In genomic region chr5:136258919-136259318, GRCm38 (mm10) we compare ENCODE assay signal across 8 mouse cellular contexts. TPM values are rescaled to one million over a fixed set of nuclear protein-coding genes. Genes with fewer than 3 reads are reported as not detected.
DNase-seq lines count a peak whose midpoint lies in the region; ATAC-seq lines count a peak whose summit lies in the region.

No protein-coding gene starts in this region.

- H3K9ac ChIP-seq in forebrain, embryonic 13.5 days = no peak overlapping the region; the same call in 1 of the 2 replicates
- no peak overlapping the region for H3K9ac ChIP-seq in intestine, embryonic 15.5 days
- H3K9ac ChIP-seq in limb, embryonic 13.5 days = 0 out of 2 replicates have a peak overlapping the region, but pooled peaks have one; percentile 9

- WGBS in forebrain, embryonic 13.5 days = 38% methylated on average over 6 of the region's 6 CpGs
- 30% methylated on average over 6 of the region's 6 CpGs for WGBS in intestine, embryonic 15.5 days
- 25% methylated on average over 6 of the region's 6 CpGs for WGBS in limb, embryonic 13.5 days

- H3K27me3 ChIP-seq in forebrain, embryonic 13.5 days = no peaks in the 10 kb centered on the region
- no peaks in the 10 kb centered on the region for H3K27me3 ChIP-seq in intestine, embryonic 15.5 days (replicated peaks)
- H3K27me3 ChIP-seq in limb, embryonic 13.5 days = no peaks in the 10 kb centered on the region

- no peak overlapping the region for H3K4me3 ChIP-seq in forebrain, embryonic 13.5 days
- H3K4me3 ChIP-seq in intestine, embryonic 15.5 days (replicated peaks) = no peak overlapping the region
- no peak overlapping the region for H3K4me3 ChIP-seq in limb, embryonic 13.5 days

- H3K4me1 ChIP-seq in forebrain, embryonic 13.5 days = no peaks in the 10 kb centered on the region
- H3K4me1 ChIP-seq in intestine, embryonic 15.5 days (replicated peaks) = peaks cover 3% of the 10 kb centered on the region; the same call in 1 of the 2 replicates
- H3K4me1 ChIP-seq in limb, embryonic 13.5 days = peaks cover 4% of the 10 kb centered on the region; the same call in 1 of the 2 replicates

- no peak overlapping the region for H3K27ac ChIP-seq in forebrain, embryonic 13.5 days
- H3K27ac ChIP-seq in intestine, embryonic 15.5 days = no peak overlapping the region
- H3K27ac ChIP-seq in limb, embryonic 13.5 days = no peak overlapping the region

- no peaks in the 10 kb centered on the region for H3K9me3 ChIP-seq in forebrain, embryonic 13.5 days (replicated peaks)
- H3K9me3 ChIP-seq in intestine, embryonic 15.5 days = no peaks in the 10 kb centered on the region
- no peaks in the 10 kb centered on the region for H3K9me3 ChIP-seq in limb, embryonic 13.5 days

- ATAC-seq in forebrain, embryonic 13.5 days = 0 out of 2 replicates have a peak, but pooled peaks have one; percentile 36
- ATAC-seq in intestine, embryonic 15.5 days = 0 out of 2 replicates have a peak, but pooled peaks have one; percentile 27
- 0 out of 2 replicates have a peak, but pooled peaks have one; percentile 34 for ATAC-seq in limb, embryonic 13.5 days (ENCODE audit: low FRiP score, low read depth)
- peak; percentile 44; the same call in 1 of the 2 replicates for ATAC-seq in monocyte, adult 5-6 weeks (replicated peaks; ENCODE audit: insufficient number of reproducible peaks, low FRiP score, low TSS enrichment, poor library complexity, severe bottlenecking)

- no peak overlapping the region for H3K4me2 ChIP-seq in forebrain, embryonic 13.5 days
- H3K4me2 ChIP-seq in intestine, embryonic 15.5 days (replicated peaks) = no peak overlapping the region
- H3K4me2 ChIP-seq in limb, embryonic 13.5 days (replicated peaks) = no peak overlapping the region

- peaks cover 23% of the 10 kb centered on the region for H3K36me3 ChIP-seq in forebrain, embryonic 13.5 days (ENCODE audit: poor library complexity, severe bottlenecking)
- no peaks in the 10 kb centered on the region for H3K36me3 ChIP-seq in intestine, embryonic 15.5 days
- H3K36me3 ChIP-seq in limb, embryonic 13.5 days = peaks cover 18% of the 10 kb centered on the region

- DNase-seq in ovary, postnatal 10 days (ENCODE audit: low spot score) = peak; percentile 48
- DNase-seq in ovary, adult 18-20 months (ENCODE audit: low spot score) = no peak
- DNase-seq in c-Kit-negative CD71-positive TER-119-positive erythroid progenitor cells, embryonic 14.5 days (ENCODE audit: low read depth, low spot score) = peak; percentile 47
- peak; percentile 43 to 81 for DNase-seq in thymus, postnatal 10 days (ENCODE audit: low spot score in 2 of 2)

RNA-seq across cellular contexts. Expression of gene Sh2b2, which starts 12.6 kb away (rescaled TPM):
- 17.4 and 19.9 TPM in 2 replicates for polyA plus RNA-seq in forebrain, embryonic 13.5 days (2015; fragmentation: Nextera tagmentation; extraction: Ambion mirVana)
- polyA plus RNA-seq in intestine, embryonic 15.5 days (2015; fragmentation: Nextera tagmentation; extraction: Ambion mirVana) = 2.8 and 3.1 TPM in 2 replicates
- polyA plus RNA-seq in limb, embryonic 13.5 days (2015; fragmentation: Nextera tagmentation; extraction: Ambion mirVana) = 9.6 and 10.8 TPM in 2 replicates
- total RNA-seq in monocyte, adult 5-6 weeks (2017) = 9.8 to 17.4 TPM (median 10.7 TPM) in 3 replicates
